Mouse (Mus musculus) adrenal gland, postnatal 10 days (tissue): Measurements from ENCODE around the gene Wdr70. TPM values are rescaled to one million over a fixed set of nuclear protein-coding genes. Genes with fewer than 3 reads are reported as not detected.

ENCODE experiments used
- DNase-seq: peaks from one replicate; pipeline ENCODE4 v3.0.0; 2021; ENCODE audit warnings: mixed read lengths
- total RNA-seq, 2 experiments: library from RNA; stranded (reverse); gene quantifications; 2 replicates each; pipeline ENCODE4 v1.2.3; 2021

Wdr70 gene
- total RNA-seq, 2 experiments from 2014 or later = 24.5 to 25.6 TPM

- DNase-seq = no peak
These were observed 164.4 kb downstream of the Wdr70 start for GRCm38 (mm10) chr15:7934580-7934979.

DNA sequence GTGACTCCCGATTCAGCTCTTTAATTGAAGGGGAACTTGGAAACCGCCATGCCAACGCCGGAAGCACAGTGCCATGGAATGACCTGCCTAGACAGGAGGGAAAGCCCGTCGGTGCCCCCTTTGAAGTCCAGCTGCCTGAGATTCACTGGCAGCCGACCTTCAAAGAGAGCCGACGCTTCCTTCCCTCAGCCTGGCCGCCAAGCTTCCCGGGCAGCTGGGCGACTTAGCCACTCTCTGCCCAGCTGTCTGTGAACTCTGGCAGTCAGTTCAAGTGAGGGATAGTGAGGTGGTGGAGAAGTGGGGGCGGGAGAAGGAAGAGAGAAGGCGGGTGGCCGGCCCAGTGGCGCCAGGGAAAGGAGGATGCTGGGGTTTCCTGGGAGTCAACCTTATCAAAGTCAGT, 164.9 kb downstream of the Wdr70 start:
- DNase-seq = peak; percentile 57

DNA sequence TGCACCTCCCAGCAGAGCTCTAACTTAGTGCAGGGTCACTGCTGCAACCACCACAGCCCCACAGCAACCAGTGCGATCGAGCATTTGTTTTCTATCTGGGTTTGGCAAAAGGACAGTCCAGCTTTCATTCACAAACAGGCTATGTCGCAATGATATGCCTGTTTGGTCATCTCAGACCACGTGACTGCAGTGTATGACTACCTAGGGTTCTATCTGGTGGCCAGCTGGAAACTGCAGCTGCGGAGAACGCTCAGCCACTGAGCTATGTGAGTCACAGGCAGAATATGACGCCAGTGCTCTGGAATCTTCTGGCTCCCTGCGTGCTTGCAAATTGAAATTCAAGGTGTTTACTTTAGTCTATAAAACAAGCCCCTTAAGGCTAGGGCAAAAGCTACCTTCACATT, 167.4 kb downstream of the Wdr70 start:
- peak; percentile 77 for DNase-seq

DNA sequence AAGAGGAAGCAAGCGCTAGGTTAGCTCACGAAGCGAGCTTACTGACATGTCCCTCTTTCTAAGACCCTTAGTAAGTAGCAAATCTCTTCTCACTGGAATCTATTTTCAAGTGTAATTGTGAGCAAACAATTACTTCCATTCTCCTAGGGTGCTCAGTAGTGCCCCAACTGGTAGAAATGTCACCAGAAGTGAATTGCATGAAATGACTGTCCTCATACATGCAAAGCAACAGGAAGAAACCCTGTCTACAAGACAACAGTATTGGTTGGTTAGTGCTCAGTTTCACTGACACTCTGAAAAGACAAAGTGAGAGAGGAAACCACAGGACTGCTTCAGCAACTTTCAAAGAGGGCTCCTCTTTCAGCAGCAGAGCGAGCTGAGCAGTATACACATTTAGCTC, 173.6 kb downstream of the Wdr70 start:
- DNase-seq = no peak

DNA sequence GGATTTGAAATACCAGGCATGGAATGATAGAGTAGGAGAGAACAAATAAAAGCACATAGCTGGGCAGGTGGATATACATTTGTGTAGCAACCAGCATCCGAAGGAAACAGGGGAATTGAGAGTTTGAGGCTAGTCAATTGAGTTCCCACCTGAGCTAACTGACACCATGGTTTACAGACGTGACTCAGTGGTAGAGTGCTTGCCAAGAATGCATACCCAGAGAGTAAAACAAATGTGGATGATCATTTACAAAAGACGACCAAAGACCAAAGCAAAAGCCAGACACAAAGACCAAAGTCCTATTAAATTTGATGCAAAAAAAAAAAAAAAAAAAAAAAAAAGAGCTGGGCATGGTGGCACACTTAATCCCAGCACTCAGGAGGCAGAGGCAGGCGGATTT, 175.7 kb downstream of the Wdr70 start:
- no peak for DNase-seq

DNA sequence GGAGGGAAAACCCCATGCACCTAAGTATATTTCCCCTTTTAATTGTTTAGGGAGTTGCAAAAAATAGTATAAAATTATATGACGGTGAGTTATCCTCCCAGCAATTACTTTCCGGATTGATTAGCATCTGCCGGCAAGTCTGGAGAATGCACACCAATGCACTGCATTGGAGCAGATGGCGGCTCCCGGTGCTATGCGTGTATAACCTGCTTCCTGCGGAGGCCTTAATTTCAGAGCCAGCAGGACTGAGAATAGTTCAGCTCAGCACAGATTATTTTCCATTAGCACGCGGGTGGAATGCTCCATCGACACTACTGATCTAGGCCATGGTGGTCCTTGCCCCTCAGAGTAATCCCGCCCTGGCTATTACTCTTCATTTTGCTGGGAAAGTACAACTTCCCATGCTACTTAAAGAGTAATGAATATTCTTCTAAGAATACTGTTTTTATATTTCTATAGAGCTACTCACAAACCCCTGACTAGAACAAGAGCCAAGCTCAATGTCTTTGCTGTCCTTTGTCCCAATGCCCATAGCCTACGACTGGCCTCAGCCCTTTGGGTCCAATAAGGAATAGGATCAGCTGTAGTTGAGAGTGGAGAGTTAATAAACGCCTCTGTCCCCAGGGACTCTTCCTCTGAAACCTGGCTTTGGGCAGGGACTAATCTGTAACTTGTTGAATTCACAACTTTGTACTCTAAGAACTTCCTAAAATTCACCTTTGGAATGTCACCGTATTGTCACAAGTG, 176.5 kb downstream of the Wdr70 start:
- no peak for DNase-seq

DNA sequence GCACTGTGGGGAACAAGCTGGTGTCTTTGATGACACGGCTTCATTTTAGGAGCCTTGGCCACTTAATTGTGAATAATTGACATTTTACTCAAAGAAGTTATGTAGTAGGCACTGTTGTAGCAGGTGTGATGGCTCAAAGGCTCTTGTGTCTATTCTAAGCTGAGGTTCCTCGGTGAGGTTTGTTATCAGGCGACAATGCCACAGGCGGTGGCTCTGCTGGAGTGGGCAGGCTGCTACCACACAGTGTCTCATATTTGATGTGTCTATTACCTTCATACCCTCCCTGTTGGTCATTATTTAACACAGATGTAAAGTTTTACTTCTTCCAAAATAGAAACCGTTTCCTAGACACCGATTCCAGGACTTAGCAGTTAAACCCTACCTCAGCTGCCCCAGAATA, 177.9 kb downstream of the Wdr70 start:
- DNase-seq = no peak

DNA sequence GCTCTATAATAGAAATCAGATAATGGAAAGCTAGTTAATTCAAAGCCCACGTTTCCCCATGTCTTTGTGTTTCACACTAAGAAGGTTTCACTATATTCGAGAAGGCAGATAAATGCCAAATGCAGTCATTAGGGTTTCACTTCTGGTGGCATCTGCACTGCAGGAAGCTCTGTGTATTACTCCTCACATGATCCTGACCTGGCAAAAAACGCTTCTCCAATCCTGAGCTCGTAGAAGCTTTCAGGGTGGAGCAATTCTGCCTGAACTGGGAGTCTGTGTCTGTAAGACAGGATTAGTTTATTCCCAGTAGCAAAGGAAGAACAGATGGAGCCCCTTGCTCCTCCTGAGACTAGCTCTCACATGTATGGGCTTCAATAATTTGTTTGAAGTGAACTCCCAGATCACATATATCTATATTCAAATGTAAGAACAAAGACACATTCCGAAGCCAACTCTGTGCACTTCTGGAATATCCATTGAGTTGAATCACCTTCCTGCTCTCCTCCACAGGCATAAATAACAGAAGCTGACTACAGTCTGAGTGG, 192.4 kb downstream of the Wdr70 start:
- DNase-seq = no peak

DNA sequence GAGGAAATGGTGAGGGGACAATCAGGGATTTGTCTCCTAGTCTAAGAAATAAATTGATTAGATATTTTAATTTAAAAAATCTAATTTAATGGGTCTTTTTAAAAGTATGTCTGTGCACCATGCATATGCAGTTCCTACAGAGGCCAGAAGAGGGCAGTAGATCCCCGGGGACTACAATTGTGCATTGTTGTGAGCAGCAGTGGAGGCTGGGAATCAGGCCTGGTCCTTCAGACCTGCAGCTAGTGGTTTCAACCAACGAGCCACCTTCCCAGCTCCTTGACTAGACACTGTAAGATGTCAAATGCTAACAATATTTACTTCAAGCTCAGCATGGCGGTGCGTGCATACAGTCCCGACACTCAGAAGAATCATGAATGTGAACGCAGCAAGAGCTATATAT, 199.7 kb downstream of the Wdr70 start:
- peak; percentile 12 for DNase-seq

DNA sequence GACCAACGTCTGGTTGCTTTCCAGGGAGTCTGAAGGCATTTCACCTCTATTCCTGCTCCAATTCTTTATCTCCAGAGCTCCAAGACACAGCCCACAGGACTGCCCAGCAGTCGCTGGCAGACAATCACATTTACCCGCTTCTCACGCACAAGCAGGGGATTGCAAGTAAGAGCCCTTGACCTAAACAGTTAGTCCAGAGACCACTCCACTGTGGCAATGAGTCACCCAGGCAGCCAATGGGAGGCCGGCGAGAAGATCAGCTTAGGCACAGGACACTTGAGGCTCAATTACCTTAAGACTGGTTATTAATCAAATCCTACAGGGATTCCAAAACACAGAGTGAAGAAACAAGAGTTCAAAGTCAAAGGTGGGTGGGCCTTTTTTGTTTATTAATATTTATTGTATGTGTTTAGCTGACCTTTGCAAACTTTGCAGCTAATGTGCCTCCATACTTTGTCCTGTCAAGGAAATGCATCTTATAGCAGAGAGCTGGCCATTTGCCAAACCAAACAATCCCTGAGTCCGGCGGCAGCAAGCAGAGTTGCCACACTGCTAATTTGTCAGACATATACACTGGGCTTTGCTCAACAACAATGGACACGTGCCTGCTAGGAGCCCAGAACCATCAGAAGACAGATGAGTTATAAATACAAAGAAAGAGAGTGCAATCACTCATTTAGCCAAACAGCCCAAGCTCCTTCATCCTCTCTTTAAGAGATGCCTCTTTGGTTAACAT, 207.3 kb downstream of the Wdr70 start:
- peak; percentile 33 for DNase-seq

- DNase-seq = no peak
These were observed 208.7 kb downstream of the Wdr70 start for GRCm38 (mm10) chr15:7890286-7890685.

- DNase-seq = no peak
These were observed 209.7 kb downstream of the Wdr70 start for GRCm38 (mm10) chr15:7889362-7889674.

DNA sequence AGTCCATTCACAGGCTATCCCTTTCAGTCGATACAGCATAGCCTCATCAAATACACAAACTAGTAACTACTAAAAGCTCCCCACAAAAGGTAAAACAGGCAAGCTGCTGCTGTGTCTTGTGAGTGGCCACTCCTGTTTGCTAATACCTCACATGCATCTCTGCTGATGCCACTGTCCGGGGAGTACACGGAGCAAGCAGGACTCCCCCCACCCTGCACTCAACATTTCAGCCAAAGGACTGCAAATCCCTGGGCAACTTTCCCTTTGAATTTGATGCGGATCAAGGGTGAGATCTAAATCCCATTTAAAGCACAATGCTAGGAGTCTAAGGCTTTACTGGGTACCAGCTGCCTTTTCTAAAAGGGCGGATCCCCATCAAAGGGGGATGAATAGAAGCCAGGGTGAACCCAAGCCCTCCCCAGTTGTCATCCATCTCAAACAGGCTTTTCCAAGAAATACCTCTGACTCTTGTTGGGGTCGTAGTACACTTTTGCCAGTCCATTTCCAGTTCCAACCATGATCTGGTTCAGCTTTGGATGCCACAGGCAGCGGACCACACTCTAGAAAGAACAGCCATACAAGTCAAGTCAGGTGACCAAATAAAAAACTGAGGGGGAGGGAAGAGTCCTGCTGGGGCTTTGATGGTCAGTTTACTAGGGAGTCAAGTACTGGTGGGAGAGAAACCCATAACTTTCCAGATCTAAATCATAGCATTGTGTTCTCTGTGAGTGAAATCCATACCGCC, 210.2 kb downstream of the Wdr70 start:
- no peak for DNase-seq

GRCm38 (mm10) chr15:7886591-7886990, 212.4 kb downstream of the Wdr70 start:
- DNase-seq = no peak

GRCm38 (mm10) chr15:7885106-7885505, 213.9 kb downstream of the Wdr70 start:
- no peak for DNase-seq

GRCm38 (mm10) chr15:7884181-7884580, 214.8 kb downstream of the Wdr70 start:
- DNase-seq = no peak

- DNase-seq = no peak
These were observed 219.1 kb downstream of the Wdr70 start for GRCm38 (mm10) chr15:7879956-7880355.

DNA sequence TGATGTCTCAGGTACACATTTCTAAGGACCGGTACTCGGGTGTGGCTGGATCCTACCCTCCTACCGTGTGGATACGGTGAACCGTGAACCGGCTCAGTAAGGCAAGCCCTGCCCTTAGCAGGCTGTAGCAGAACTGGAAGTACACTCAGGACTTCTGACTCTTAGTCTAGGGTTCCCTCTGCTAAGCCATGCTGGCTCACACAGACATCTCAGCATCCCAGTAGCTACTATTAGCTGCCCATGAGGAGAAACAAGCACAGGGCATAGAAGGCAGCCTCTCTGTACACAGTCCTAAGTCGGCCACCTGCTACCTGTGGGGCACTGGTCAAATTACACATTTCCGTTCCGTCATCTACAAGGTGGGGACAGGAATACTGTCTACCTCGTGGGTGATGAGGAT, 220.1 kb downstream of the Wdr70 start:
- no peak for DNase-seq

DNA sequence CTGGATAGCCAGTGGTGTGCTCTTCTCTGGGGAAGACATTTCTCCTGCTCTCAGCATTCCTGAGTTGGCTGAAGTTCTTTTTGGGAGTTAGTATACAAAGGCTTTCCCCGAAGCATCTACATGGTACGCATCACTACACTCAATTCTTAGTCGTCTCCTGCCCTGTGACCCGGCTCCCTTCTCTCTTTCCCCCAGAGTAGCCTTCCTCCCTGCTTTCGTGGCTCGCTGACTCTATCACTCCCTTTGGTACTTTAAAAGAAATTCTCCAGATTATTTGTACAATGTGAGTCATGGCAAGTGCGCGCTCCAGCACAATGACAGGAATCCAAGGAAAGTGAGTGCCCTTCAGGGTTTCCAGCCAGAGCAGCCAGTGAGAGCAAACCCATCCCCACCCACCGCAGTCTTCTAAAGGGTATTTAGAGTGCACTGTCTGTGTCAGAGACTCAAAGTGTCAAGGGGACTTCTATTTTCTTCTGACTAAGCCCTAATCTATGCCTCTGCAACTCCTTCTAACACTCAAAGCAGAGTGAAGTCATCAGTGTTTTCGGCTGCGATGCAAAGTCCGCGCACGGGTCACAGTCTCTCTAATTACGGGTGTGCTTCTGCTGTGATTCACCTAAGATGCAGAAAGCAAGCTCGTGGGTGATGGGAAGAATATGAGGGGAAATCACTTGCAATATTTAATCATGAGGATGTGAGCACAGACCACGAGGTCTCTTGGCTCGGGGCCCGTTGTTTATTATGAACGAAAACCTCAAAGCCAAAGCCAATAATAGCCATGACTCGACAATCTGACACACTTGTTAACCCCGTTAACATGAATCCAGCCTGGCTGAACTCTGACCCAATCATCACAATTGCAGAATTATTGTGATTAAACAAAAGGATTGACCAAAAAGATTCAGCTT, 221.2 kb downstream of the Wdr70 start:
- DNase-seq = peak; percentile 6

DNA sequence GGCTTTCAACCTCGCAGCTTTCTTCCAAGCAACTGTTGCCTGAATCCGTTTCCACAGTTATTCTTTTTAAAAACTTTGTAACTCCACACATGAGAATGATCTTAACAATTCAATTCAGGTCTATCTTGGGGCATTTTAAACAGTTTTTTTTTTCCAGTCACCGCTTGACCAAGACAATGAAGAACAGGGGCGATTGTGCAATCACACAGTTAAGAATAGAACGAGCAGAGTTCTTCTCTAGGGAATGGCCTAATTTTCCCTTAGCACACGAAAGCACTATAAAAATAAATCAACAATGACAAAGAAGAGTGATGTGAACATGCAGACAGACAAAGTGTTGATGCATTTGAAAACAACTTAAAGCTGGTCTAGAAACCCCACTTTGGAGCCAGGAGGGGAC, 223.1 kb downstream of the Wdr70 start:
- DNase-seq = no peak

DNA sequence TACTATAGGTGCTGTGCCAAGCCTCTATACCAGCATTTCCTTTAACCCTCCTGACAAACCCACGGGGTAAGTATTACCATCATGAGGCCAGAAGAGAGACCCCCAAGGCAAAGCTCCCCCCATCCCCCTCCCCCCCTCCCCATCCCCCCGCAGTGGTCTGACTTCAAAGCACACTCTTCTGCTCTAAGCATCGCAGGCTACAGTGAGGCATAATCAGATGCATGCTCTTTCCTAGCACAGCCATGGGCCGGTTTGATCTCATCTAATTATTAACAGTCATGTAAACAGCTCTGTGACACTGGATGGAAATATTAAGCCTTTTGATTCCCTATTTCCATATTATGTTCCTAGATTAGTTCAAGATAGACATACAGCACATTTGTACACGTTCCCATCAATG, 226.5 kb downstream of the Wdr70 start:
- DNase-seq = no peak

DNA sequence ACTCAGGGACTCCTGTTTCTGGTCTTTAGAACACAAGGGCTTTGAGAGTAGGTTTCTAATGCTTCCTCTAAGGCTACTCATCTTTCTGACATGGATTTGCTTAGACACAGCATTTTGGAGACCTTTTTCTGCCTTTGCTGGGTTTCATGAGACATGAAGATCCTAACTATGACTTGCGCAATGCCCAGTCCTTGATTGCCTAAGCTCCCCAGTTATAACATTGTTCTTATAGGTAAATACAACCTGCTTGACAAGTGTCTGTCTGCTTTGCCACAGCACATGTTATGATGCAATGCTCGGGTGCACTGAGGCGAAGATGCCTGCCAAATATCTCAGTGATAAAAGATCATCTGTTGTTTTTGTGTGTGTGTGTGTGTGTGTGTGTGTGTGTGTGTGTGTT, 233.7 kb downstream of the Wdr70 start:
- DNase-seq = no peak
